Mouse (Mus musculus): ENCODE data around the gene Fam167b.

DNA sequence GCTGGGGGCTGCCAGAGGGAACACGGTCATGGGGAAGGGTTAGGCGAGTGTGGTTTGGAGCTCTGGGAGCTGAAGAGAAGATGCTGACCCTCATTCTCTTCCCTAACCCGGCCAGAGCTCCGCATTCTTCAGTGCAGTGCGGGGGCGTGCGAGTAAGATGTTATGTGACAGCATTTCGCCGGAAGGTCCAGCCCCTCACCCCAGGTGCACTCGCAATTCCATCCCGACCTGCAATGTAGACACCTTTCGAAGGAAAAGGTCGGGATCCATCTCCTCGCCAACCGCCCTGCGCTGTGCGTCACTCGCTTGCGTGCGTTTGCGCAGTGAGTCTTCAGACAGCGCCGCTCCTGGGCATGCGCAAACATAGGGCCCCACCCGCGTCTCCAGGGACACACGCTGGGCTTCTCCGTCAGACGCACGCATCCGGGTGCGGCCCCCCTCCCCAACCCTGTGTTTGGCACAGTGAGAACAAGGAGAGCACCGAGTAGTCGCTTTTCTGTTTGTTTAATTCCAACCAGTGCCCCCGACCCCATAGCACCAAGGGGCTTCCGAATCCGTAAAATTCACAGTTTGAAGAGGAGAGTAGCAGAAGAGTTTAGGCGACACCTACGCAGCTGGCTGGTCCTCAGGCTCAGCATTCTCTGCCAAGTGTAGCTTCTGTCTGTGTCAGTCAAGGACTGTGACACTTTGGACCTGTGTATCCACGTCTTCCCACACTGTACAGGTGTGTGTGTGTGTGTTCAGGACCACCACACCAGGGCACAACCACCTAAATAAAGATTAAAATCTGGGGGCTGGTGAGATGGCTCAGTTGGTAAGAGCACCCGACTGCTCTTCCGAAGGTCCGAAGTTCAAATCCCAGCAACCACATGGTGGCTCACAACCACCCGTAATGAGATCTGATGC lies 40.7 kb upstream of the Fam167b start, which contains the start of gene Iqcc:
- no peak for TF ChIP-seq CTCF (IDR thresholded peaks at IDR 0.05; ENCODE audit: low read depth)
- no peak for TF ChIP-seq EP300 (IDR thresholded peaks at IDR 0.05; ENCODE audit: low read depth)

Measured in heart, postnatal 0 days (tissue).